Mouse (Mus musculus) ES-E14 (cell line): ENCODE measurements at regions not wholly inside any gene's neighbourhood (a gene's known extent, or its start where the extent isn't known, plus 50 kb on each side); places are given as distances from the start of the nearest gene placed in this dataset.

Experiments
- DNase-seq: peaks from one replicate; pipeline ENCODE4 v3.0.0-alpha.2; 2013; ENCODE audit warnings: low read depth, low spot score
- H3K27ac ChIP-seq: 2 replicates; pipeline ENCODE4 v1.5.1; 2012; ENCODE audit warnings: low read depth, mild to moderate bottlenecking, low read length, moderate library complexity, mixed read lengths; ENCODE audit not compliant: poor library complexity, insufficient read depth, severe bottlenecking
- H3K36me3 ChIP-seq: 2 replicates; pipeline ENCODE4 v1.6.1; 2012; ENCODE audit warnings: mild to moderate bottlenecking, low read length, moderate library complexity, mixed read lengths; ENCODE audit not compliant: control insufficient read depth, poor library complexity, insufficient read depth, severe bottlenecking
- H3K4me1 ChIP-seq, 2 experiments: fragments of 150-350 bp in 1 of 2; sonication (generic) in 1 of 2; 2 replicates each; pipeline ENCODE4 v1.6.1; 2012; ENCODE audit warnings: low read length in 2 of 2, mild to moderate bottlenecking in 1 of 2, mixed read lengths in 1 of 2; ENCODE audit not compliant: control insufficient read depth in 2 of 2, insufficient read depth in 2 of 2, poor library complexity in 1 of 2
- H3K4me3 ChIP-seq, 2 experiments: fragments of 150-350 bp in 1 of 2; sonication (generic) in 1 of 2; 2 replicates each; pipeline ENCODE4 v1.5.1; 2012; ENCODE audit warnings: low read length in 2 of 2, low read depth in 1 of 2, mild to moderate bottlenecking in 1 of 2, mixed read lengths in 1 of 2; ENCODE audit not compliant: insufficient read depth in 1 of 2, poor library complexity in 1 of 2, severe bottlenecking in 1 of 2
- H3K9ac ChIP-seq: 2 replicates; pipeline ENCODE4 v1.6.1; 2012; ENCODE audit warnings: low read depth, mild to moderate bottlenecking, low read length, mixed read lengths; ENCODE audit not compliant: poor library complexity, insufficient read depth, severe bottlenecking
- H3K9me3 ChIP-seq: fragments of 150-350 bp; sonication (generic); 2 replicates; pipeline ENCODE4 v1.6.1; 2012; ENCODE audit warnings: low read depth, mild to moderate bottlenecking, low read length; ENCODE audit not compliant: control insufficient read depth, insufficient read depth
- CHD2 ChIP-seq: IDR thresholded peaks from 2 replicates; pipeline ENCODE4 v1.6.1; 2014; ENCODE audit warnings: mild to moderate bottlenecking, low read depth, low read length, inconsistent platforms
- HCFC1 ChIP-seq: IDR thresholded peaks from 2 replicates; pipeline ENCODE4 v1.6.1; 2012; ENCODE audit warnings: low read length, inconsistent platforms, borderline replicate concordance; ENCODE audit not compliant: insufficient read depth
- MAFK ChIP-seq: IDR thresholded peaks from 2 replicates; pipeline ENCODE4 v1.6.1; 2014; ENCODE audit warnings: mild to moderate bottlenecking, low read depth, low read length, inconsistent platforms; ENCODE audit not compliant: insufficient read depth
- ZC3H11A ChIP-seq: IDR thresholded peaks from 2 replicates; pipeline ENCODE4 v1.6.1; 2012; ENCODE audit warnings: low read depth, mild to moderate bottlenecking, inconsistent platforms, low read length, borderline replicate concordance
- ZNF384 ChIP-seq: IDR thresholded peaks from 2 replicates; pipeline ENCODE4 v1.6.1; 2012; ENCODE audit warnings: low read depth, low read length, inconsistent platforms
- in situ Hi-C, 2 experiments: fragments of 600-800 bp; cut with MboI; formaldehyde crosslinking; loops; one replicate each; pipeline ENCODE4 v1.15.1; 2025; ENCODE audit warnings: low sequenced_read_pairs in 2 of 2, inconsistent platforms in 1 of 2; ENCODE audit not compliant: unreplicated experiment in 2 of 2

- H3K9me3 ChIP-seq = no peaks in the 10 kb centered on the region
- H3K4me1 ChIP-seq = no peaks in the 10 kb centered on the region
These were observed 563.1 kb downstream of the Tox3 start for GRCm38 (mm10) chr8:89785011-89785410.

GRCm38 (mm10) chr8:89783311-89783710, 564.8 kb downstream of the Tox3 start:
- no peak for DNase-seq
- no peaks in the 10 kb centered on the region for H3K4me1 ChIP-seq
- no peak overlapping the region for H3K27ac ChIP-seq
- in situ Hi-C loops = no loop called here
- no peak overlapping the region for H3K9ac ChIP-seq
- no peaks in the 10 kb centered on the region for H3K9me3 ChIP-seq
- no peaks in the 10 kb centered on the region for H3K36me3 ChIP-seq
- no peak for TF ChIP-seq HCFC1
- TF ChIP-seq MAFK = no peak
- no peak for TF ChIP-seq ZC3H11A
- no peak for TF ChIP-seq CHD2
- no peak for TF ChIP-seq ZNF384
- H3K4me3 ChIP-seq = no peak overlapping the region

More at GRCm38 (mm10) chr8:89785011-89785410, 563.1 kb downstream of the Tox3 start:
- in situ Hi-C loops = no loop called here
- no peaks in the 10 kb centered on the region for H3K36me3 ChIP-seq
- H3K4me3 ChIP-seq = no peak overlapping the region
- H3K9ac ChIP-seq = no peak overlapping the region
- DNase-seq = peak; percentile 71
- no peak for TF ChIP-seq CHD2
- TF ChIP-seq ZC3H11A = peak; percentile 94; the same call in 1 of the 2 replicates
- H3K27ac ChIP-seq = no peak overlapping the region

GRCm38 (mm10) chr8:89766387-89766786, 581.8 kb downstream of the Tox3 start:
- TF ChIP-seq ZC3H11A = no peak
- no peak for TF ChIP-seq CHD2
- no peak for TF ChIP-seq ZNF384
- no peak for TF ChIP-seq HCFC1
- no peak for TF ChIP-seq MAFK
- no peak for DNase-seq
- H3K9me3 ChIP-seq = no peaks in the 10 kb centered on the region

GRCm38 (mm10) chr8:89759531-89759930, 588.6 kb downstream of the Tox3 start:
- H3K9ac ChIP-seq = no peak overlapping the region
- in situ Hi-C loops = no loop called here
- TF ChIP-seq HCFC1 = no peak
- H3K27ac ChIP-seq = no peak overlapping the region
- H3K9me3 ChIP-seq = no peaks in the 10 kb centered on the region
- H3K4me1 ChIP-seq = no peaks in the 10 kb centered on the region
- no peak overlapping the region for H3K4me3 ChIP-seq
- H3K36me3 ChIP-seq = no peaks in the 10 kb centered on the region
- DNase-seq = no peak

More at GRCm38 (mm10) chr8:89766387-89766786, 581.8 kb downstream of the Tox3 start:
- Histone ChIP-seq H3K36me3 (no peaks in the 10 kb centered on the region), H3K27ac (no peak overlapping the region), H3K4me1 (no peaks in the 10 kb centered on the region), H3K9ac (no peak overlapping the region), H3K4me3 (no peak overlapping the region)
- in situ Hi-C loops = no loop called here

GRCm38 (mm10) chr8:89758695-89759094, 589.4 kb downstream of the Tox3 start:
- H3K36me3 ChIP-seq = no peaks in the 10 kb centered on the region
- TF ChIP-seq MAFK (no peak), HCFC1 (no peak), CHD2 (no peak), ZC3H11A (no peak), ZNF384 (no peak)
- no peak overlapping the region for H3K27ac ChIP-seq
- in situ Hi-C loops = no loop called here
- DNase-seq = no peak
- no peaks in the 10 kb centered on the region for H3K4me1 ChIP-seq
- H3K4me3 ChIP-seq = no peak overlapping the region
- H3K9ac ChIP-seq = no peak overlapping the region
- H3K9me3 ChIP-seq = no peaks in the 10 kb centered on the region
